Mouse (Mus musculus) kidney, adult 2 months (tissue): ENCODE data around the gene Map2k7.

ENCODE experiments used
- CTCF ChIP-seq: fragments of 200-500 bp; conservative IDR thresholded peaks from 2 replicates; pipeline ENCODE4 v1.5.1; 2011; ENCODE audit warnings: low read depth, mild to moderate bottlenecking, control low read depth, low read length, moderate library complexity, mixed read lengths; ENCODE audit not compliant: insufficient read depth, insufficient read length
- POLR2A ChIP-seq: fragments of 200-500 bp; IDR thresholded peaks from one replicate; pipeline ENCODE4 v1.6.1; 2011; ENCODE audit warnings: low read depth, low read length, control low read depth

GRCm38 (mm10) chr8:4263105-4263791 is 24.7 kb downstream of the Map2k7 start:
- TF ChIP-seq CTCF (no peak), POLR2A (no peak)
